Mouse (Mus musculus) embryonic facial prominence, embryonic 10.5 days (tissue): ENCODE results near the gene Agpat1. TPM values are rescaled to one million over a fixed set of nuclear protein-coding genes. Genes with fewer than 3 reads are reported as not detected.

Source experiments
- DNase-seq: peaks from one replicate; pipeline ENCODE4 v3.0.0-alpha.2; 2017; ENCODE audit warnings: low spot score
- H3K27ac ChIP-seq: fragments of 300-500 bp; sonication (generic); replicated peaks from 2 replicates; pipeline ENCODE4 v1.5.1; 2016; ENCODE audit warnings: mild to moderate bottlenecking
- H3K27me3 ChIP-seq: fragments of 300-500 bp; sonication (generic); replicated peaks from 2 replicates; pipeline ENCODE4 v1.6.1; 2016; ENCODE audit warnings: low read depth, mild to moderate bottlenecking; ENCODE audit not compliant: poor library complexity, severe bottlenecking
- H3K36me3 ChIP-seq: fragments of 300-500 bp; sonication (generic); replicated peaks from 2 replicates; pipeline ENCODE4 v1.6.1; 2016; ENCODE audit warnings: mild to moderate bottlenecking, moderate library complexity
- H3K4me1 ChIP-seq: fragments of 300-500 bp; sonication (generic); 2 replicates; pipeline ENCODE4 v1.6.1; 2016
- H3K4me3 ChIP-seq: fragments of 300-500 bp; sonication (generic); 2 replicates; pipeline ENCODE4 v1.5.1; 2016; ENCODE audit warnings: mild to moderate bottlenecking, moderate library complexity
- H3K9me3 ChIP-seq: fragments of 300-500 bp; sonication (generic); 2 replicates; pipeline ENCODE4 v1.6.1; 2016; ENCODE audit warnings: mild to moderate bottlenecking
- whole genome bisulfite sequencing: fragments of 180-500 bp; shearing (Covaris S2); methylation state at CpG from one replicate; pipeline ENCODE4 v1.1.7; 2016; 5-methylcytosine and 5-hydroxymethylcytosine counted together
- polyA plus RNA-seq: library from polyadenylated mRNA; unstranded; fragments of >200 nt; fragmentation: Nextera tagmentation; extraction: Ambion mirVana; gene quantifications from 2 replicates; pipeline ENCODE4 v1.2.1, GENCODE M21; 2016

Gene Agpat1
- polyA plus RNA-seq, 1 experiment from 2014 or later, result 51.3 TPM

DNA sequence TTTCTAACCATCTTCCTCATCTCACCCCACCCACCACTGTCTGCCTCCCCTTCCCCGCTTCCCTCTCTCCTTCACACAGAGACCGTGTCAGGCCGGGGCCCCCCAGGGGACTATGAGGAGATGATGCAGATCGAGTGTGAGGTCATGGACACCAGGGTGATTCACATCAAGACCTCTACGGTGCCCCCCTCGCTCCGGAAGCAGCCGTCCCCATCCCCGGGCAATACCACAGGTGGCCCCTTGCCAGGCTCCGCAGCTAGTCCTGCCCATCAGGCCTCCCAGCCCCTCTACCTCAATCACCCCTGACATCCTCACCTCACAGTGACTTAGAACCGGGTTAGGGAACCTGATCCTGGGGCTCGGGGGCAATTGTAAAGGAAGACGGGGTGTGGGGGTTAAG lies 50.3 kb downstream of the Agpat1 start:
- Histone ChIP-seq H3K4me1 (peaks cover 32% of the 10 kb centered on the region), H3K27ac (no peak overlapping the region), H3K27me3 (peaks cover 9% of the 10 kb centered on the region), H3K9me3 (no peaks in the 10 kb centered on the region), H3K4me3 (0 out of 2 replicates have a peak overlapping the region, but pooled peaks have one; percentile 2), H3K36me3 (peaks cover 63% of the 10 kb centered on the region)
- 93% methylated on average over 13 of the region's 13 CpGs for WGBS
- no peak for DNase-seq

- H3K36me3 ChIP-seq, result peaks cover 55% of the 10 kb centered on the region
- 81% methylated on average over 7 of the region's 7 CpGs for WGBS
These were observed 51.1 kb downstream of the Agpat1 start for GRCm38 (mm10) chr17:34655160-34655559.

DNA sequence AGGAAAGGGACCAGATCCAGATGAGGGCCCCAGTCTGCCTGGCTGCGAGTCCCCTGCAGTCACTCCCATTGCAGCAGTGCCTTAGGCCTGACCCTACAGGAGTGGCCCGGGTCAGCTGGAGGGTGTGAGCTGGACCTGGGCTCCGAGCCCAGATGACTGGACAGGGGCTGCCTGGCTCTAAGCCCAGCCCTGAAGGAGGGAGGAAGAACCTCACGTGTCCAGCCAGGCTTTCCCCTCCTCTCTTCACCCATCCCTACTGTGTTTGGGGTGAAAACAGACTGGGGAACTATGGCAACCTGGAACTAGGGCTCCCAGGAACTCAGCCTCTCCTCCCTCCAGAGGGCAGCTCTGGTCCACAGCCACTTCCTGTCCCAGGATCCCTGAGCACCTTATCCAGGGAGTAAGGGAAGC lies 51.5 kb downstream of the Agpat1 start:
- Histone ChIP-seq H3K4me3 (0 out of 2 replicates have a peak overlapping the region, but pooled peaks have one; percentile 6), H3K36me3 (peaks cover 51% of the 10 kb centered on the region), H3K27ac (peak overlapping the region; percentile 30; the same call in 1 of the 2 replicates), H3K27me3 (peaks cover 21% of the 10 kb centered on the region), H3K4me1 (peaks cover 37% of the 10 kb centered on the region), H3K9me3 (no peaks in the 10 kb centered on the region)
- WGBS, result 62% methylated on average over 4 of the region's 4 CpGs
- no peak for DNase-seq

More at GRCm38 (mm10) chr17:34655160-34655559, 51.1 kb downstream of the Agpat1 start:
- H3K27me3 ChIP-seq, result peaks cover 16% of the 10 kb centered on the region
- 0 out of 2 replicates have a peak overlapping the region, but pooled peaks have one; percentile 6 for H3K4me3 ChIP-seq
- H3K9me3 ChIP-seq, result no peaks in the 10 kb centered on the region
- peak overlapping the region; percentile 30; the same call in 1 of the 2 replicates for H3K27ac ChIP-seq
- H3K4me1 ChIP-seq, result peaks cover 32% of the 10 kb centered on the region
- no peak for DNase-seq

DNA sequence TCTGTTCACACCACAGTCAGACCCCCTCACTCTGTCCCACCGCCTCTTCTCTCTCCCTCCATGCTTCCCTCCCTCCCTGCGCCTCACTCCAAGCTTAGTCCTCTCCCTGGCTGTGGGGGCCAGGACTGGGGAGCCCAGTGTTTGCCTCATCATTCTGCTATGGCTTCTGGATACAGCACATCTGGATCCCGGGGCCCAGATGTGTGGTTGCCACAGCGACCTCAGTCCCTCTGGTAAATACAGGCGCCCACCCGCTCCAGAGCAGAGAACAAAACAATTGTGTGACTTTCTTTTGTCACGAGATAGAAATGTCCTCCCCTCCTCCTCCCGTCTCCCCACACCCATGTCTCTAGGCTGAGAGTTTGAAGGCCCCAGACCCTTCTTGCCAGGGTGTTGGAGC lies 52.6 kb downstream of the Agpat1 start:
- Histone ChIP-seq H3K27ac (no peak overlapping the region), H3K27me3 (peaks cover 31% of the 10 kb centered on the region), H3K36me3 (peaks cover 40% of the 10 kb centered on the region), H3K4me3 (no peak overlapping the region), H3K9me3 (no peaks in the 10 kb centered on the region), H3K4me1 (peaks cover 44% of the 10 kb centered on the region)
- DNase-seq, result no peak
- WGBS, result 58% methylated on average over 8 of the region's 8 CpGs

DNA sequence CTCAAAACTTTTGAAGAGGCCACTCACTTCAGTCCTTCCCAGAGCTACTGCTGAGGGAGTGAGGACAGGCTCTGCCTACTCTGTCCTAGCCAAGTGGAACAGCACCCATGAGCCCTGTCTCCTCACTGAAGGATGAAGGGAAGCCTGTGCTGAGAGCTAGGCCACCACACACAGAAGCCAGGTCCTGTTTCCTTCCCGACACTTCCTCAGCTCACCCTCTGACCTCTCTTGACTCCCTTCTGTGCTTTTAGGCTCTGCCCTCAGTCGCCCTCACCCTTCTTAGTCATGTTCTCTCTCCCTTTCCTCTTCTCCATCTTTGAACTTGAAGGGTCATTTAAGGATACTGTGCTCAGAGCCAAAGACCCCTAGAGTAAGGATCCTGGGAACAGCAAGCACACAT lies 53.2 kb downstream of the Agpat1 start:
- DNase-seq, result no peak
- no peaks in the 10 kb centered on the region for H3K9me3 ChIP-seq
- H3K36me3 ChIP-seq, result peaks cover 34% of the 10 kb centered on the region
- H3K27me3 ChIP-seq, result peaks cover 33% of the 10 kb centered on the region
- no peak overlapping the region for H3K4me3 ChIP-seq
- H3K27ac ChIP-seq, result no peak overlapping the region
- H3K4me1 ChIP-seq, result peaks cover 44% of the 10 kb centered on the region
- WGBS, result 23% methylated on average over 2 of the region's 2 CpGs

DNA sequence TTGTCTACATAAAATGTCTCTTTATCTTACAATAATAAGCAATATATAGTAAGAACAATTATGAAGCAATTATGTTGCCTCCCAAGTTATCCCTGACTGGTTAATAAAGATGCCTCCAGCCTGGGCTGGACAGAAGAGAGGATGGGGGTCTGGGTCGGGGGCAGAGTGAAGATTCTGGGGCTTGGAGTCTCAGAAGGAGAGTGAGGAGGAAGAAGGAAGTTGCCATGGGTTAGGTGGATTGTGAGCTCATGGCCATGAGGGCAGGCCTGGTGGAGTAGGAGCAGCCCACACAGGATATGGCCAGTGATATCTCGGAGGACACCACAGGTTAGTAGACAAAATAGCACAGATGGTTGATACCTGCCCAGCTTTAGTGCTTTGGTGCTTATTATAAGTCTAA lies 54.1 kb downstream of the Agpat1 start:
- peaks cover 40% of the 10 kb centered on the region for H3K27me3 ChIP-seq
- H3K9me3 ChIP-seq, result no peaks in the 10 kb centered on the region
- H3K27ac ChIP-seq, result no peak overlapping the region
- DNase-seq, result no peak
- H3K4me3 ChIP-seq, result no peak overlapping the region
- H3K4me1 ChIP-seq, result peaks cover 44% of the 10 kb centered on the region
- WGBS, result 90% methylated on average over 2 of the region's 2 CpGs
- peaks cover 25% of the 10 kb centered on the region for H3K36me3 ChIP-seq

GRCm38 (mm10) chr17:34658591-34658990 lies 54.5 kb downstream of the Agpat1 start:
- Histone ChIP-seq H3K27me3 (peaks cover 44% of the 10 kb centered on the region), H3K36me3 (peaks cover 21% of the 10 kb centered on the region), H3K4me1 (peaks cover 44% of the 10 kb centered on the region), H3K27ac (no peak overlapping the region), H3K4me3 (no peak overlapping the region), H3K9me3 (no peaks in the 10 kb centered on the region)
- no peak for DNase-seq
- 78% methylated on average over 3 of the region's 3 CpGs for WGBS

DNA sequence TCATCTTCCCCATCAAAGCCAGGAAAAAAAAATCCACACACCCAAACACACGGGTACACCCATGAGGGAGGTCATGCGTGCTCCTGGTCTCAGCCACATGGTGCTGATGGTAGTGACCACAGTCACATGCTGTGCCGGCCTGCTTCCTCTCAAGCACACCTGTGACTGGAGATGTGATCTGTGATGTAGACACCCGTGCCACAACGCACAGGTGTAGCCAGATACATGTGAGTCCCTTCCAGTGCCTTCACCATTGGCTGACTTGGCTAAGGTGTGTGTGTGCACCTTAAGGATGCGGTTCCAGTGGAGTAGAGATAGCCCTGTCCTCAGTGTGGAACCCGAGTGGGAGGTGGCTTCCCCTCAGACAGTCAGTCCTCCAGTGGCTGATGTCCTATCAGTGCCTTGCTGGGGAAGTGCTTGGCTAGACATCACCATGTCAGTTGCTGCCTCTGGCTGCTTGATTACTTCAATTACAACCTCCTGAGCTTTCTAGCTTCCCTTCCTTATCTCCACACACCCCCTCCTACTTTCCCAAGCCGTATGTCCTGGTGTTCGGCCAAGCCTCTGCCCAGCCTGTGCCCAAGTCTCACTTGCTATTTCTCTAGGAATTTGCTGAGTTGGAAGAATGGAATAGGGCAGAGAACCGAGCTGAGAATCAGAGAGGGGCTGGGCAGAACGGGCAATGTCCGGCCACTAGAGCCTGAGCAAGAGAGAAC lies 55.3 kb downstream of the Agpat1 start:
- Histone ChIP-seq H3K27me3 (peaks cover 45% of the 10 kb centered on the region), H3K9me3 (no peaks in the 10 kb centered on the region), H3K4me1 (peaks cover 44% of the 10 kb centered on the region), H3K27ac (no peak overlapping the region), H3K36me3 (peaks cover 14% of the 10 kb centered on the region), H3K4me3 (no peak overlapping the region)
- DNase-seq, result no peak
- WGBS, result 70% methylated on average over 12 of the region's 12 CpGs

DNA sequence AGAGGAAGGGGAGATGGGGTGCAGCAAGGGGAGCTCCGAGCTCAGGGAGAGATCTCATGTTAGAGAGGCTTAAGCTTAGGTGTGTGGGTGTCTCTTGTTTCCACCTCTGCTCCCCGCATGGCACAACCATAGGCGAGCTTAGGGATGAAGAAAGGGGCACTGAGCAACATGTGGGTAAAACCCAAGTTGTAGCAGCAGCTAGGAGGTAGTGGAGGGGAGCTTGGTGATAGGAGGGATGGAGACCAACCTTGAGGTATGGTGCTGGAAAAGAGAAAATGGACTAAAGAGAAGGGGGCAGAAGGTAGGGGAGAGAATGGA lies 55.8 kb downstream of the Agpat1 start:
- Histone ChIP-seq H3K4me3 (no peak overlapping the region), H3K27me3 (peaks cover 46% of the 10 kb centered on the region), H3K27ac (no peak overlapping the region), H3K9me3 (no peaks in the 10 kb centered on the region), H3K4me1 (peaks cover 44% of the 10 kb centered on the region), H3K36me3 (peaks cover 8% of the 10 kb centered on the region)
- 49% methylated on average over 3 of the region's 3 CpGs for WGBS
- no peak for DNase-seq

- peaks cover 51% of the 10 kb centered on the region for H3K27me3 ChIP-seq
- WGBS, result 44% methylated on average over 11 of the region's 11 CpGs
- H3K9me3 ChIP-seq, result no peaks in the 10 kb centered on the region
- H3K36me3 ChIP-seq, result peaks cover 4% of the 10 kb centered on the region
- no peak for DNase-seq
- no peak overlapping the region for H3K27ac ChIP-seq
- peaks cover 39% of the 10 kb centered on the region for H3K4me1 ChIP-seq
- H3K4me3 ChIP-seq, result no peak overlapping the region
These were observed 56.3 kb downstream of the Agpat1 start for GRCm38 (mm10) chr17:34660259-34660820.

DNA sequence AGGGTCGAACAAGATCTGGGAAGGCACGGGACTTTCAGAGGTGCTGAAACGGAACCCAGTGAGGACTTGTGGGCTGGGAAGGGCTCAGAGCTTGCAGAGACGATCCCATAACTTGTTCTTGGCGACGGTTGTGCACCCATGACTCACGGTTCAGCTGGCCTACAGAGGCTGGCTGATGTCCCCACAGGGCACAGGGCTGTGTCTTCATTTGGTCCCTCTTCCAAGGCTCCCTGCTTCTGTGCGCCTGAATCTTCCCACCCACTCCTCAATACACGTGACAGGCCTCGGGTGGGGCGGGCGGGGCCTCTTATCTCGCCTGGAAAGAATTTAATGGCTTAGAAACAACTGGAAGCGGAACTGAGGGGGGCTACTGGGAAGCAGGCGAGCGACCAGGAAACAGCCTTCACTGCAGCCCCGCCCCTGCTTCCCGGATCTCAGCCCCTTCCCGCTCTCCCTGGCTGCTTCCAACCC lies 57.1 kb downstream of the Agpat1 start:
- H3K9me3 ChIP-seq, result no peaks in the 10 kb centered on the region
- 11% methylated on average over 19 of the region's 19 CpGs for WGBS
- H3K27me3 ChIP-seq, result peaks cover 59% of the 10 kb centered on the region
- no peak overlapping the region; the same call in 1 of the 2 replicates for H3K27ac ChIP-seq
- DNase-seq, result peak; percentile 33
- peak overlapping the region; percentile 41 for H3K4me3 ChIP-seq
- no peaks in the 10 kb centered on the region for H3K36me3 ChIP-seq
- H3K4me1 ChIP-seq, result peaks cover 31% of the 10 kb centered on the region

GRCm38 (mm10) chr17:34662468-34662867 lies 58.4 kb downstream of the Agpat1 start:
- Histone ChIP-seq H3K36me3 (no peaks in the 10 kb centered on the region), H3K4me3 (no peak overlapping the region), H3K27me3 (peaks cover 60% of the 10 kb centered on the region), H3K4me1 (peaks cover 21% of the 10 kb centered on the region), H3K9me3 (no peaks in the 10 kb centered on the region), H3K27ac (no peak overlapping the region)
- 80% methylated on average over 1 of the region's 1 CpGs for WGBS
- no peak for DNase-seq

- Histone ChIP-seq H3K9me3 (no peaks in the 10 kb centered on the region), H3K36me3 (no peaks in the 10 kb centered on the region), H3K27ac (no peak overlapping the region), H3K4me3 (no peak overlapping the region), H3K4me1 (peaks cover 18% of the 10 kb centered on the region), H3K27me3 (peaks cover 65% of the 10 kb centered on the region)
- 79% methylated on average over 8 of the region's 8 CpGs for WGBS
- DNase-seq, result no peak
These were observed 58.9 kb downstream of the Agpat1 start for GRCm38 (mm10) chr17:34662978-34663377.
